Mouse (Mus musculus) CH12.LX (cell line): ENCODE measurements around the gene Adgrb3. TPM values are rescaled to one million over a fixed set of nuclear protein-coding genes. Genes with fewer than 3 reads are reported as not detected.

Experiments
- DNase-seq: peaks from one replicate; pipeline ENCODE4 v3.0.0-alpha.2; 2013; ENCODE audit errors: extremely low read depth
- H3K27ac ChIP-seq: 2 replicates; pipeline ENCODE4 v1.5.1; 2012; ENCODE audit warnings: low read depth, mild to moderate bottlenecking, control low read depth, moderate library complexity; ENCODE audit not compliant: insufficient read depth
- H3K27me3 ChIP-seq: replicated peaks from 2 replicates; pipeline ENCODE3; 2012; ENCODE audit warnings: inconsistent platforms
- H3K36me3 ChIP-seq, 2 experiments: replicated peaks in 1 of 2; 2 replicates each; pipeline versions ENCODE3 to v1.6.1; 2012; ENCODE audit warnings: inconsistent platforms in 1 of 2, low read length in 1 of 2, mild to moderate bottlenecking in 1 of 2, mixed read lengths in 1 of 2, moderate library complexity in 1 of 2; ENCODE audit not compliant: control insufficient read depth in 1 of 2, insufficient read depth in 1 of 2
- H3K4me1 ChIP-seq, 2 experiments: 2 replicates each; pipeline ENCODE4 v1.6.1; 2012; ENCODE audit warnings: inconsistent platforms in 1 of 2, moderate library complexity in 1 of 2; ENCODE audit not compliant: insufficient read depth in 2 of 2, control insufficient read depth in 1 of 2
- H3K4me2 ChIP-seq: 2 replicates; pipeline ENCODE4 v1.6.1; 2012; ENCODE audit warnings: low read depth, mild to moderate bottlenecking, control low read depth; ENCODE audit not compliant: poor library complexity, insufficient read depth, severe bottlenecking
- H3K4me3 ChIP-seq, 3 experiments: fragments of 150-350 bp in 1 of 3; sonication (generic) in 1 of 3; replicated peaks in 1 of 3; 2 replicates each; pipeline versions ENCODE3 to v1.5.1; 2011 to 2012; ENCODE audit warnings: low read depth in 2 of 3, low read length in 2 of 3, mild to moderate bottlenecking in 2 of 3, moderate library complexity in 2 of 3, control low read depth in 1 of 3, improper control_type of control experiment in 1 of 3, inconsistent platforms in 1 of 3, mixed read lengths in 1 of 3; ENCODE audit not compliant: poor library complexity in 1 of 3
- H3K79me2 ChIP-seq: replicated peaks from 2 replicates; pipeline ENCODE4 v1.6.1; 2012; ENCODE audit warnings: mild to moderate bottlenecking, moderate library complexity; ENCODE audit not compliant: control insufficient read depth, poor library complexity, insufficient read depth, severe bottlenecking; ENCODE audit errors: extremely low read depth
- H3K9ac ChIP-seq: 2 replicates; pipeline ENCODE4 v1.6.1; 2012; ENCODE audit warnings: low read depth, mild to moderate bottlenecking, control low read depth, moderate library complexity; ENCODE audit not compliant: insufficient read depth
- H3K9me3 ChIP-seq: replicated peaks from 2 replicates; pipeline ENCODE3; 2012; ENCODE audit warnings: low read length, inconsistent platforms, mixed read lengths
- E2F4 ChIP-seq: IDR thresholded peaks from 2 replicates; pipeline ENCODE4 v1.6.1; 2011; ENCODE audit warnings: low read depth, low read length, improper control_type of control experiment; ENCODE audit not compliant: insufficient replicate concordance
- ELF1 ChIP-seq: IDR thresholded peaks from 2 replicates; pipeline ENCODE4 v1.6.1; 2014; ENCODE audit warnings: low read depth, mild to moderate bottlenecking, inconsistent platforms, low read length, improper control_type of control experiment
- EP300 ChIP-seq: IDR thresholded peaks from 2 replicates; pipeline ENCODE4 v1.6.1; 2011; ENCODE audit warnings: low read length, improper control_type of control experiment
- HCFC1 ChIP-seq: IDR thresholded peaks from 2 replicates; pipeline ENCODE4 v1.6.1; 2012; ENCODE audit warnings: low read depth, mild to moderate bottlenecking, inconsistent platforms, low read length, improper control_type of control experiment
- IRF4 ChIP-seq: IDR thresholded peaks from 2 replicates; pipeline ENCODE4 v1.6.1; 2014; ENCODE audit warnings: low read depth, mild to moderate bottlenecking, inconsistent platforms, low read length, improper control_type of control experiment
- JUN ChIP-seq: IDR thresholded peaks from 2 replicates; pipeline ENCODE4 v1.6.1; 2011; ENCODE audit warnings: low read depth, mild to moderate bottlenecking, low read length, improper control_type of control experiment, moderate library complexity; ENCODE audit not compliant: insufficient read depth
- JUND ChIP-seq: conservative IDR thresholded peaks from 2 replicates; pipeline ENCODE4 v1.6.1; 2011; ENCODE audit warnings: low read depth, low read length, improper control_type of control experiment
- KAT2A ChIP-seq: IDR thresholded peaks from 2 replicates; pipeline ENCODE4 v1.6.1; 2012; ENCODE audit warnings: low read length, improper control_type of control experiment, inconsistent platforms; ENCODE audit not compliant: insufficient replicate concordance
- MEF2A ChIP-seq: IDR thresholded peaks from 2 replicates; pipeline ENCODE4 v1.6.1; 2014; ENCODE audit warnings: low read depth, mild to moderate bottlenecking, inconsistent platforms, low read length, improper control_type of control experiment, borderline replicate concordance
- MYC ChIP-seq: IDR thresholded peaks from 2 replicates; pipeline ENCODE4 v1.6.1; 2011; ENCODE audit warnings: low read depth, mild to moderate bottlenecking, improper control_type of control experiment, low read length
- PAX5 ChIP-seq: IDR thresholded peaks from 2 replicates; pipeline ENCODE4 v1.6.1; 2012; ENCODE audit warnings: low read length, inconsistent platforms, mixed read lengths
- POLR2AphosphoS2 ChIP-seq: IDR thresholded peaks from 2 replicates; pipeline ENCODE4 v1.6.1; 2011; ENCODE audit warnings: low read depth, low read length, improper control_type of control experiment
- TBP ChIP-seq: conservative IDR thresholded peaks from 2 replicates; pipeline ENCODE4 v1.6.1; 2011; ENCODE audit warnings: low read depth, low read length, improper control_type of control experiment
- TCF12 ChIP-seq: IDR thresholded peaks from 2 replicates; pipeline ENCODE4 v1.6.1; 2014; ENCODE audit warnings: low read depth, mild to moderate bottlenecking, inconsistent platforms, low read length, improper control_type of control experiment
- USF2 ChIP-seq: conservative IDR thresholded peaks from 2 replicates; pipeline ENCODE4 v1.6.1; 2011; ENCODE audit warnings: low read depth, low read length, improper control_type of control experiment
- ZC3H11A ChIP-seq: IDR thresholded peaks from 2 replicates; pipeline ENCODE4 v1.6.1; 2012; ENCODE audit warnings: low read depth, mild to moderate bottlenecking, inconsistent platforms, low read length, improper control_type of control experiment
- ZMIZ1 ChIP-seq: IDR thresholded peaks from 2 replicates; pipeline ENCODE4 v1.6.1; 2012; ENCODE audit warnings: low read depth, mild to moderate bottlenecking, inconsistent platforms, low read length, improper control_type of control experiment
- ZNF384 ChIP-seq: IDR thresholded peaks from 2 replicates; pipeline ENCODE4 v1.6.1; 2012; ENCODE audit warnings: low read depth, low read length, improper control_type of control experiment, inconsistent platforms
- dilution Hi-C: fragments of 300-500 bp; cut with MboI; formaldehyde crosslinking; loops from 2 replicates; pipeline ENCODE4 v1.14.3; 2020; ENCODE audit warnings: low sequenced_read_pairs; ENCODE audit not compliant: extremely low pct_unique_long_range_greater_than_20kb, extremely low pct_ligation_motif_present
- in situ Hi-C: fragments of 300-500 bp; cut with MboI; formaldehyde crosslinking; loops from 3 replicates; pipeline ENCODE4 v1.14.3; 2019; ENCODE audit warnings: low sequenced_read_pairs, low pct_ligation_motif_present, low pct_unique_long_range_greater_than_20kb, mixed read lengths
- polyA plus RNA-seq: library from polyadenylated mRNA; unstranded; fragments of >175 nt; gene quantifications from 2 replicates; pipeline ENCODE4 v1.2.1, GENCODE M21; 2012; ENCODE audit warnings: low read depth; ENCODE audit not compliant: insufficient read length
- total RNA-seq, 2 experiments: library from RNA; depleted of rRNA; stranded (reverse); fragments of 300-350 nt in 1 of 2; fragments of >200 nt in 1 of 2; gene quantifications; 2 replicates each; pipeline ENCODE4 v1.2.3; 2012 to 2014

Gene Adgrb3
- total and polyA plus RNA-seq, 3 experiments = not detected

GRCm38 (mm10) chr1:25312344-25312743 is 517.2 kb downstream of the Adgrb3 start:
- Histone ChIP-seq H3K4me3 (no peak overlapping the region), H3K36me3 (no peaks in the 10 kb centered on the region), H3K9ac (no peak overlapping the region), H3K27me3 (no peaks in the 10 kb centered on the region), H3K79me2 (no peaks in the 10 kb centered on the region), H3K27ac (no peak overlapping the region), H3K4me2 (no peak overlapping the region), H3K9me3 (peaks cover 34% of the 10 kb centered on the region), H3K4me1 (no peaks in the 10 kb centered on the region)
- in situ Hi-C loops = no loop called here
- no peak for DNase-seq
- TF ChIP-seq TBP (no peak), HCFC1 (no peak), JUN (no peak), JUND (no peak), ZC3H11A (no peak)
- dilution Hi-C loops = no loop called here

GRCm38 (mm10) chr1:25310066-25310465 is 519.4 kb downstream of the Adgrb3 start:
- no peaks in the 10 kb centered on the region for H3K79me2 ChIP-seq
- in situ Hi-C loops = no loop called here
- H3K36me3 ChIP-seq = no peaks in the 10 kb centered on the region
- no peak overlapping the region for H3K27ac ChIP-seq
- no peak for TF ChIP-seq HCFC1
- TF ChIP-seq ELF1 = no peak
- no peak for TF ChIP-seq MYC
- TF ChIP-seq E2F4 = no peak
- TF ChIP-seq PAX5 = no peak
- no peak for TF ChIP-seq ZNF384
- no peak for TF ChIP-seq TCF12
- no peak for TF ChIP-seq USF2
- TF ChIP-seq ZC3H11A = no peak
- TF ChIP-seq TBP = no peak
- no peak for TF ChIP-seq IRF4
- no peak for TF ChIP-seq POLR2AphosphoS2
- no peak for TF ChIP-seq EP300
- no peak for DNase-seq
- H3K9ac ChIP-seq = no peak overlapping the region
- H3K4me2 ChIP-seq = no peak overlapping the region
- H3K9me3 ChIP-seq = peaks cover 26% of the 10 kb centered on the region
- dilution Hi-C loops = no loop called here
- H3K4me1 ChIP-seq = no peaks in the 10 kb centered on the region
- no peaks in the 10 kb centered on the region for H3K27me3 ChIP-seq
- H3K4me3 ChIP-seq = no peak overlapping the region

GRCm38 (mm10) chr1:25281471-25281870 is 548.0 kb downstream of the Adgrb3 start:
- no peak overlapping the region for H3K4me2 ChIP-seq
- TF ChIP-seq KAT2A = no peak
- TF ChIP-seq ZMIZ1 = no peak
- no peak for TF ChIP-seq JUN
- no peak for TF ChIP-seq MEF2A
- dilution Hi-C loops = no loop called here
- H3K79me2 ChIP-seq = no peaks in the 10 kb centered on the region
- H3K36me3 ChIP-seq = no peaks in the 10 kb centered on the region
- no peak overlapping the region for H3K4me3 ChIP-seq
- in situ Hi-C loops = no loop called here
- no peak for DNase-seq
- H3K9ac ChIP-seq = no peak overlapping the region
- peaks cover 18% of the 10 kb centered on the region for H3K9me3 ChIP-seq
- H3K4me1 ChIP-seq = no peaks in the 10 kb centered on the region
- no peak overlapping the region for H3K27ac ChIP-seq
- no peaks in the 10 kb centered on the region for H3K27me3 ChIP-seq
